Mouse (Mus musculus) adrenal gland, adult 8-10 months (tissue): Measurements from ENCODE around the gene Poldip3. TPM values are rescaled to one million over a fixed set of nuclear protein-coding genes. Genes with fewer than 3 reads are reported as not detected.
"Not testable (repeated sequence)": the region's sequence is repeated elsewhere in the genome, so short reads cannot be mapped to it uniquely, and the experiment has no call there.

Source experiments
- DNase-seq: peaks from one replicate; pipeline ENCODE4 v3.0.0; 2022
- total RNA-seq, 4 experiments: library from RNA; stranded (reverse); gene quantifications; 2 replicates each; pipeline ENCODE4 v1.2.4; 2022

The Poldip3 gene
- total RNA-seq, 4 experiments from 2014 or later = 105 to 127 (median 117) TPM

DNA sequence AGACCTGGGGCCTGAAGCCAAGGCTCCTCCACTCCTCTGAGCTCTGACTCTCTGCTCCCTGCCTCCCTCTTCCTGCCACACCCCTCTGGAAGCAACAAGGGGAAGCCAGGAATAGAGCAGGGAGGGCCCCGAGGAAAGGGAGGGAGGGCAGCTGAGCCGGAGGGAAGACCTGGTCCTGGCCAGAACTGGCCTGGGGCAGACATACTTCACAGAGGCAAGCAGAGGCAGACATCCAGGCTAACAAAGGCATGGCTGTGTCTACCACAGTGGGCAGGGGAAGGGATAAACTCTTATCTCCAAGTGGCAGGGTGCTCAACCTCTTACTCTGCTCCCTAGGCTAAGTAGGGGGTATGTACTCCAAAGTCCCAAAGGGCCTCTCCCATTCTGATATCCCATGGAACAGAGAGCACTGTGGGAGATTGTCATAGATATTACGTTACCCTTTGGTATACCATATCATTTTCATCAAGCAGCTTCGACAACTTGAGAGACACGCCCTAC, 15.8 kb upstream of the Poldip3 start:
- no peak for DNase-seq

DNA sequence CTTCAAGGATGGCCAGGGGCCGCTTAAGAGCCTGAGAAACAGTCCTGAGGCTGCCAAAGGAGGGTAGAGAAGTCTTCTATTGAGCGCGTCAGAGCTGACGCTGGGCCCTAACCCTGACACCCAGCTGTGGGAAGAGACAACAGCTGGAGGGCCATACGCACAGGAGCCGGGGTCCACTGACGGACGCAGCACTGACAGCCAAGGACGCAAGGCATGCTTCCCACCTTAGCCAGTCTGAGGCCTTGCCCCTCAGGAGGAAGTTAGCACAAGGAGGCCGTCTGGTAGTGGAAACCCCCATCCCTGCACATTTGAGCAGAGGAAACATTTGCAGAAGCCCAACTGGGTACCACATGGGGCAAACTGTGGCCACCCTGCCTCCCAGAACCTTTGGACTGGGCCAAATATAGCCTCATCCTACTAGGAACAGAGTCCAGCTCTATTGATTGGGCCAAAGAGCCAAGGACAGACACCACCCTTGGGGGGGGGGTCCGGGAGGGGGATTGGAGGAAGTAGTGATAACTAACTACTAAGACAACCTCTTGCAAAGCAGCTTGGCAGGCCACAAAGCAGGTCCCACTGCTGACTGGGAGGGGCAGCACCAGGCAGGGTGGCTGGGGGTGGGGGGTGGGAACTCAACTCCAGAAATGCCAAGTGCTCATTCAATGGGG, 13.8 kb upstream of the Poldip3 start:
- DNase-seq = no peak

DNA sequence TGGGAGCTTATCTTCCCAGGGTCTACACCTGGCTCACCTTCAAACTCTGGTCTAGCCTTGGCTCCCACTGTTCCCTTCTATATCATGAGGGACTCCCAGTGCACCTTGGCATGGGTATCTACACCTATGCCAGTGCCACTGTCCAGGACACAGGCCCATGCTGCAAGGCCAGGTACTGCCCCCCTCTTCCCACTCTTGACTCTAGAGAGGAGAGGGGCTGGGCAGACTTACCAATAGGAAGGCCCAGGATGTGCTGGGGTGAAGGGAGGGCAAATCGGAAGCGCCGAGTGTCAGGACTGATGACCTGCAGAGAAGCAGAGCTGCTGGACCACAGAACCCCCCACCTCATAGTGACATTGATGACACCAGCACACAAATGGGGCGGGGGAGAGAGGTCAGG, 12.8 kb upstream of the Poldip3 start:
- no peak for DNase-seq

DNA sequence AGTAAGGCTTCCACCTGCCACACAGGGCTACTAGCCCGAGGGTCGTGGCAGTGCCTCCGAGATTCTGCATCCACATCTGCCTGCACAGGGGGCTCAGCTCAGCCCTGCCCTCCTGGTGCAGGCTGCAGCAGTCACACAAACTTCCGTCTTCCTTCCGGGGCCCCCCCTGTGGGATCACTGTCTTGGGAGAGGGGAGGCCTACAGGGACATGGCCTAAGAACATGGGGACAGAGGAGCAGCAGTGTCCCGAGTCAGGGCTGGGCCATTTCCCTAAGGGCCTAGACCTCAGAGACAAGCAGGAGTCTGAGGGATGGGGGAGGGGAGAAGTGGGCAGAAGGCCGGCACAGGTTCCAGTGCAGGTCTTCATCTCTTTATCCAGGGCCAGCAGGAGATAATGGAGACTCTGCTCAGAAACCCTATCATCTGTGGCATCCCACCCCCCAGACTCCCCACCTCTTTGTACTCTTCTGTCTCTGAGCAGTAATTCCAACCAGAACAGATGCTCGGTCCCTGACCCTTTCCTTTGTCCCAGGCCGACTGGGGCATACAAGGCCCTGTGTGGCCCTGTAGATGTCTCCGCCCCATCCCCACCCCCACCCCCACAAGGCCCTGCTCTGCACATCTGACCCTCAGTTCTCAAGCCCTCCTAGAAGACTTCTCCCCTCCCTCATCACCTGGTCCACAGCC, 12.0 kb upstream of the Poldip3 start:
- DNase-seq = no peak

DNA sequence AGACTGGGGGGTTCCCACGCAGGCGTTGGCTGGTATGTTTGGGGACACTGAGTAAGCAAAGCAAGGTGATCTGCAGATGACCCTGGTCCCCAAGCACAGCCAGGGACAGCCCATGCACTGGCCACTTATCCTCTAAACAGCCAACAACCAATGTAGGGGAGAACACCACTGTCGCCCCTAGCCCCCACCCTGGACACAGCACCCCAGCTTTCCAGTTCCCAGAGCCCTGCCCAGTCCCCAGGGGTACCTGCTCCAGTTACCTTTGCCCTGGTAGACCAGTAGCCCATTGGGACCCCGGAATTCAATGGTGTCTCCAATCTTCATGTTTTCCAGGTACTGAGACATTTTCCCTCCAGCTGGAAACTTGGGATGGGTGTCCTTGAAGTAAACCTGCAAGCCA, 11.4 kb upstream of the Poldip3 start:
- DNase-seq = no peak

DNA sequence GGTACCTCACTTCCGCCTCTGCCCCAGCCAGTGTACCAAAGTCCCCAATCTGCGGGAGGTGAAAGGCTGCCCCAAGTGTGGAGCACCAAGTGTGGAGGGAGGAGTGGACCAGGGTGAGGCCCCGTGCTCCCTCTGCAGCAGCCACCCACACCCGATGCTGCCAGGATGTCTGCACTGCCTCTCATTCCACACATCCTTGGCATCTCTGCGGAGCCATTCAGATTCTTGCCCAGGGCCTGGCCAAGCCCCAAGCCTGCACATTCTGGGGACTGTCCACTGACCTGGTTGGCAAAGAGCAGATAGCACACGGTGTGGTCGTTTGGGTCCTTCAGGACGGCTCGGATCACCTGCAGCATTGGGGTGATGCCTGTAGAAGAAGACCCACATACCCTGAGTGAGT, 10.6 kb upstream of the Poldip3 start:
- no peak for DNase-seq

DNA sequence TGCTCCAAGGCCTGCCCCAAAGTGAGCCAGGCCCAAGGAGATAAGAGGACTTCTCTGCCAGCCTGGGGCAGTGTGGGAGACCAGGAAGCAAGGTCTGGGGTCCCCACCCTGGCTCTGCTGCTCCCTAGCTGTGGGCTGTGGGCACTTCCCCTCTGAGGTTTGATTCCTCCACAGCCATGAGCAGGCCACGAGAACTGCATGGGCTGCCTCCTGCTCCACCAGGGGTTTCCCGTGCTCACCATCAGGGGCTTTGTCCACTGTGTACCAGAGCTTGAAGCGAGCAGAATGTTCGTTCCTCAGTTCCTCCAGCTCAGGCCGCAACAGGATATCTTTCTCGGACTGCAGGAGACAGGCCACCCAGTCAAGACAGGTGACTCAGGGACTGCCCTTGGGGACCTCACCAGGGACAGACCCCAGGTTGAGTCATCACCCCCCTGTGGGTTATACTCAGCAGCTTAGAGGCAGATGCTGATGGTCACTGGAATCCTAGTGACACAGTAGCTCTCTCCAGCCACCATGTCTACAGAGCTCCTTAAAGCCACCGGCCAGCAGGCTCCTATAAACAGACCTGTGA, 9.5 kb upstream of the Poldip3 start:
- no peak for DNase-seq

DNA sequence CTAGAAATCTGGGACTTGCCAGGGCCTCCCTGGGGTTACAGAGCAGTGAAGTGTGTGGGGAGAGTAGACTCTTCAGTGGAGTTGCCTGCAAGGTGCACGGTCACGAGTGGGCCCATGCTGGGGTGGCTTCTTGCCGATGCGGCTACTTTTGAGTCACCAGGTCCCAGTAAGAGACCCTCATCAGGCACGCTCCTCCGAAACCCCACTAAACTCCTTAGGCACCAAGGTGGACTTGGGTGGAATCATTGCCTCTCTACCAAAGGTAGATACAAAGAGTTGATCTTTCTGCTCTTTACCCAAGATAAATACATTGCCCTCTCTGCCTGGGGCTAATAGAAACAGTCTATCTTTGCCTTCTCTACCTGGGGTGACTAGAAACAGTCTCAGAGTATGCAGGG, 8.5 kb upstream of the Poldip3 start:
- no peak for DNase-seq

DNA sequence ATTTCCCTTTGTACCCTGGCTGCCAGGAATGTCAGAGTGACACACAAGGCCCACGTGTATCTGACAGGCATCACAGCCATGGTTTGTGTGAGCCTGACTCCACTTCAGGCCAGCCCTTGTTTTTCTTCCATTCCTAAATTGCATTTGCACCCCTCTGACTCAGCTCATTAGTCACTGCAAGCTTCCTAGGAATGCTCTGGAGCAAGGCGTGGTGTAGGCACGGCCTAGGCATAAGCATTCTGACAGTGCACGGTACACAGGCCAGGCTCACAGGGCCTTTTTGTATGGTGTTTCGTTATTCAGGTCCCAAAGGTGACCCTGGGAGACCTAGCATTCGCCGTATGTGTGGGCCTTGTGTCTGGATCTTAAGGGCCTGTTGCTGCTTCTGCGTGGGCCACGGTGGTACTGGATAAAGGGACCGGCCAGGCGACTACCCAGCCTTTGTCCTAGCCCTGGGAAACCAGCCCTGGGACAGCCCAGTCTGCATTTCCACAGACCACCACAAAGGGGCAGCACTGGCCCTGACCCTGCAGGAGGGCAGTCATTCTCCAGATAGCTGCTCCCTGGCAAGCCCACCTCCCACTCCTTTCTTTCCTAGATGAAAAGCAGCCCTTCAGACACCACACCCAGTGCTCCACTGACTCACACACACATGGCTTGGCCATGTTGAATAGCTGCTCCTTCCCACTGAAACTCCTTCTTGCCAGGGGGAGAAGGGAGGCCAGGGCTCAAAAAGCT, 7.9 kb upstream of the Poldip3 start:
- DNase-seq = peak; percentile 58

DNA sequence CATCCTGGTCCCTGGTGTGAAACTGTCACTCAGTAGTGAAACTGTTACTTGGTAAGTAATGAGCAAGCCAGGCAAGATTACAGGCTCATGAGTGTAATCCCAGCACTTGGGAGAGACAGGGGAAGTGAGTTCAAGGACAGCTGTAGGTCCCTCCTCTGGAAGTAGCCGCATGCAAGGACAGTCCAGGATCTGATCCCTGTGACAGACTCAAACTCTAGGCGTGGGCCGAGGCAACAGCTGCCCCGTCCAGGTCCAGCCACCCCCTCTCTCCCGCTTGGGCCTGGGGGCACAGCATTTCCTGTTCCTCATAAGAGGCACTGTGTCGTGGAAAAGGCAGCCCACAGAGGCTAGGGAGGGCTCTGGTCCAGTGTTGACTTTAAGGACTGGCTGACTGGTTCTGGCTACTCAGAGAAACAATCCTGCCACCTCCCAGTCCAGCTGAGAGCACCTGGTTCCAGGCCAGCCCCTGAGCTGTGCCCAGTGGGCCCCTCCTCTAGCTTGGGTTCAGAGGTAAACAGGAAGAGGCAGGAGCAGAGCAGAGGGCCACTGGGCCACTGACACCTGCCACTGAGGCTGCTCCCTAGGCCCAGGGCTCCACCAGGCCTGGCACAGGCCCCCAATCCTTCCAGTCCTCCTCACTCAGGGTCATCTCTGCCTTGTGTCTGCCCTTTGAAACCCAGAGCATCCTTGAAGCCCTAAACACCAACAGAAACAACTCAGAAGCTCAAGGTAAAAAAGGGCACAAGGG, 6.7 kb upstream of the Poldip3 start:
- DNase-seq = peak; percentile 63

DNA sequence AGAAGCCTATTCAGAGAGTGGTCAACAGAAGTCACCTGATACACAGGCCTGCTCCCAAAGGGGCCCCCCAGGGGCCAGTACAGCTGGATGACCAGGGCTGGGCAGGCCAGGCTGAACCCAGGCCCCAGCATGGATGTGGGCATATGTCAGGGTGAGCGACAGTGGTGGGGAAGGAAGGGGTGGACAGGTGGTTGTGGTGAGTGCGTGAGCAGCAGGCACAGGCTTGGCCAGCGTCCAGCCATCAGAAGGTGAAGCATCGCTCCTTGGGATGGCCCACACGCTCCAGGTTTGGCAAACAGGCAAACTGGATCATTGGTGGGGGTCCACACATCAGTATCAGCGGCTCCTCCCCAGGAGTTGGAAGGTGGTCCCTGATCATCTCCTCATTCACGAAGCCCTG, 5.1 kb upstream of the Poldip3 start:
- DNase-seq = peak; percentile 17

DNA sequence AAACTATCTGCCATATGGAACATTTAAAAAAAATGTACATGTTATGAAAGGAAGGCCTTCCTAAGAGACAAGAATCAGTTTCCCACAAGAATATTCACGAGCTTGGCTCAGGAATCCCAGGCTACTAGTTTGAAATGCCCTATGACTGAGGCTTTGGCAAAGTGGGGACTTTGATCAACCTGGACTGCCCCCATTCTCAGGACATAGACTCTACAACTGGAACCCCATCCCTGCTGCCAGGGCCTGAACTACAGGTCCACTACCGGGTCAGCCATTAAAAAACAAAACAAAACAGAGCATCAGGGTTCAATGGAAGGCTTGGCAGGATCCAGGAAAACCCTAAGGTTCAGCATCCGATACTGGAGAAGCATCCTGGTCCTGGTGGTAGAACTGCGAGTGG, 1.5 kb upstream of the Poldip3 start:
- no peak for DNase-seq

DNA sequence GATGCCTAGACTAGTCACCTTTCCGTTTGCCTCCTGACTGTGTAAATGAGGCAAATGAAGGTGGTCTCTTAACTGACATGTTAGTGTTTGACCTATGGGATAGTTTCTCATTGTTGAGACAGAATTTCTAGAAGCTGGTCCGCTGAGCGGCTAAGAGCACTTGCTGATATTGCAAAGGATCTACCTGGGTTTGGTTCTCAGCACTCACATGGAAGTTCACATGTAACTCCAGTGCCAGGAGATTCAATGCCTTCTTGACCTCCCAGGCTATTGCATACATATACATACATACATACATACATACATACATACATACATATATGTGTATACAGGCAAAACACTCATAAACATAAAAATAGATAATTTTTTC, 874 bp upstream of the Poldip3 start:
- no peak for DNase-seq

DNA sequence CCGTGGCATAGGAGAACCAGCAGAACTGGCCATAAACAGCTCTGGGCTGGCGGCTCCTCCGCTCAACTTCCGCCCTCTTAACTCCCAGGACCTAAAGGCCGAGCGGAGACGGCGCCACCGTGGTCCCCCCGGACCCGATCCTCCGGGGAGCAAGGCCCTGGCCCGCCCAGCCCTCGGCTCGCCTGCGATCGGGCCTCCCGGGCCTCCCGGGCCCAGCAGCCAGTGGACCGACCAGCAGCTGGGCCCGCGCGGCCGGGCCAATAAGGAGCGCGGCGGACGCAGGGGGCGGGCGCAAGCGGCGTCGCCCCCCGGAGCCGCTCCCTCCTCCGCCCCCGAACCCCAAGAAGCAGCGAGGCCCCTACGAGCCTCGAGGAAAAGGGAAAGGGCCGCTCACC, 386 bp downstream of the Poldip3 start:
- DNase-seq = no peak

DNA sequence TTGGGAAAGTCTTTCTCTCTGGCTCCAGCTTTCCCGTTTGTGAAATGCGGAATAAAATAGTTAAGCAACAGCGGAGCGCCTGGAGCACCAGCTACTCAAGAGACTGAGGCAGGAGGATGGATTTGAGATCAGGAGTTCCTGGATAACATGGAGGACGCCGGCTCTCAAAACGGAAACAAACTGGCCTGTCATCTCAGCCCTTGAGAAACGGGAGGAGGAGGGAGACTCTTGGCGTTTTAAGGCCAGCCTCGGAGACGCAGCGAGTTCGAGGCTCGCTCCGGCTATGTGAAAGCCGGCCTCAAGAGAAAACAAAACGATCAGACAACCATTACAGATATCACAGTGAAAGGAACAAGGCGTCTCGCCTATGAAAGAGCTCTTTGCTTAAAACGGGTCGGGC, 789 bp downstream of the Poldip3 start:
- DNase-seq = no peak

DNA sequence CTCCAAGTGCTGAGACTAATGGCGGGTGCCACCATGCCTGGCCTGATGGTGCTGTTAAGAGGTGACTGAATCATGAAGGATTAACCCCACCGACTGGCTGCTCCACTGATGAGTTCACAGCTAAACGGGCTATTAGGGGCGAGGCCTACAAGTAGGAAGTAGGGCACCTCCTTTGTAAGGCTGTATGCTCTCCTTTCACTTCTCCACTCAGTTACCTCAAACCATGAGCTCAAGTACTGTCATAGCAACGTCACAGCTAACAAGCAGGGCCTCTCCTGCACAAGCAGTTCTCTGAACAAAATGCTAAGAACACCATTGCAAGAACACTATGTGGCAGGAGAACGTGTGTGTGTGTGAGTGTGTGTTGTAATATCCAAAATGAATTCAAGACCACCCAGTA, 3.6 kb downstream of the Poldip3 start:
- DNase-seq = no peak

DNA sequence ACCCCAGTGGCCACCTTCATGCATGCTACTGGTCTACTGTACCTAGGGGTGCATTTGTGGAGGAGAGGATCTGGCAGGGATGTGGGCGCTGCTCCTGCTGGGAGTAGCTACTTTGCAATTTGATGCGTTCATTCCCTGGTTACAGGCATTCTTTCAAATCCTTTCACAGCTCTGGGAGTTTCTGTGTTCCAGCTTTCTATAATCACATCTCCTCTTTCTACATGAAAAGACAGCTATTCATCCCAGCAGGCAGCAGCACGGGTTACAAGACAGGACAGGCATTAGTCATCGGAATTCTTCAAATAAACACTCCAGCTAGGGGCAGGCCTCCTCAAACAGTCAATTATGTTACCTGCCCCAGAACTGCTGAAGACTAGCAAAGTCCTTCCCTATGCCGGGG, 6.3 kb downstream of the Poldip3 start:
- no peak for DNase-seq

DNA sequence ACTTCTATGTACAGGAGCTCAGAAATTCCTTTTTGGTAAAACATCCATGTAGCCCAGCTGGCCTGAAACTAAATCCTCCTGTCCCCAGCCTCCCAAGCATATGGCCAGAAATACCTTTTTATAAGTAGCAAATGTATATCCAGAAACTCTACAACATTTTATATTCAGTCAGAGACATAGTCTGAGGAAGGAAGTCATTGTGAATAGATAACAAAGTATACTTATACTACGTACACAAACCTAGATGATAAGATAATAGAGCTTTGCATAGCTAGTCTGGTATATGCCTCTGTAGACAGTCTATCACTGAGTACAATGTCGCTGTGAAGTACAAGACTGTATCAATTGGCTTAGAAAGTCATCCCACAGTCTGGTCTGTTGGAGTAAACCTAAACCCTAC, 13.5 kb downstream of the Poldip3 start:
- no peak for DNase-seq

DNA sequence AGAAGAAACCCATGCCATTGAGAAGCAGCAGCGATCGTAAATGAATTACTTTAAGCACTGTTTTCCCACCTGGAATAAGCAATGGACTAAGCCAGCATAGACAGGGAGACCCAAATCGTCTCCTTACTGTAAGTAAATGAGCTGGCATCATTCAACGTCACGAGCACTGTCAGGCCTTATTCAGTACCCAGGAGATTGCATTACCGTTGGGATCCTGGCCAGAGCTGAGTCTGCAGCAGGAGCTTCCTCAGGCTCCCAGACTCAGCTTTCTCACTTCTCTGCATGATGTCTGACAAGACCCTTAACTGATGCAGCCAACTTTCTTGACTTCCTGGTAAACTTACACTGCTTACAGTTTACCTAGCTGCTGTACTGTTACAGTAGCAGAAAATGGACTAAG, 14.5 kb downstream of the Poldip3 start:
- DNase-seq = no peak

DNA sequence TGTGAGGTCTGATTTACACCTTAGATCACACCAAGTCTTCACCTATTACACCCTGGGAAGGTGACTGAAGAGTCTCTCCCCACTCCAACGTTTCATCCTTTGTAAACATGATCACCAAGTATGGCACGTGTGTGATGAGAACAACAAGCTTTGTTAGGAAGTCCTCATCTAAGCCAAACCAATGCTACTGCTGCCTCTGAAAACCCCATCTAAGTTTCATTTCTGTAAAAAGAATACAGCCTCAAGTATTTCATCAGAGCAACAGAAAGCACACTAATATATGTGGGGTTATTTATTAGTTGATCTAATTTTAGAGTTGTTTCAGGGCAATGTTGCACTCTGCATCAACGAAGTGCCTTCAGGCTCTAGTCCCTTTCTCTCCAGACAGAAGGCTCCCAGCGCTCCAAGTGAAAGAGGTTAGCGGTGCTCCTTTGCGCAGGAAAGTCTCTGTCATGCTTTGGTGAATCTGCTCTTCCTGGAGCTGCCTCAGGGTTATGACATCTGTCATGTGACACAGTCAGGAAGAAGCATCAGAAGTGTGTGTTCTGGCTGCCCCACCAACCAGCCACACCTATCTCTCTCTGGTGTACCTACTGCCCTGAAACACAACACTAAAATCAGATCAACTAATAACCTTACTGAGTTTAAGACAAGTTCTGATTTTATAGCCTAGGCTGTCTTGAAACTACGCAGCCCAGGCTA, 19.5 kb downstream of the Poldip3 start:
- no peak for DNase-seq

DNA sequence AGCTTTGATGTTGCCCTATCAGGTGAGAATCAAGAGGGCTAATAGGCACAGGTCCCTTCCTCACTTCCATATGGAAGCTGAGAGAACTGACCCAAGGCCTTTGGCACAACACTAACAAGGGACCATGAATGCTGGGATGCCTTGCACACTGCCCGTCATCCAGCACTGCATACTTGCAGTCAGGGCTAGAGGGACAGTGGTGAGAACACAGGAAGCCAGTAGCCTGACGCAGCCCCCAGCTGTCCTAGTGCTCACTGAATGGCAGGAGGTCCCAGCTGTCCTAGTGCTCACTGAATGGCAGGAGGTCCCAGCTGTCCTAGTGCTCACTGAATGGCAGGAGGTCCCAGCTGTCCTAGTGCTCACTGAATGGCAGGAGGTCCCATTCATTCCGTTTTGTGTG, 22.1 kb downstream of the Poldip3 start:
- DNase-seq = not testable (repeated sequence)

DNA sequence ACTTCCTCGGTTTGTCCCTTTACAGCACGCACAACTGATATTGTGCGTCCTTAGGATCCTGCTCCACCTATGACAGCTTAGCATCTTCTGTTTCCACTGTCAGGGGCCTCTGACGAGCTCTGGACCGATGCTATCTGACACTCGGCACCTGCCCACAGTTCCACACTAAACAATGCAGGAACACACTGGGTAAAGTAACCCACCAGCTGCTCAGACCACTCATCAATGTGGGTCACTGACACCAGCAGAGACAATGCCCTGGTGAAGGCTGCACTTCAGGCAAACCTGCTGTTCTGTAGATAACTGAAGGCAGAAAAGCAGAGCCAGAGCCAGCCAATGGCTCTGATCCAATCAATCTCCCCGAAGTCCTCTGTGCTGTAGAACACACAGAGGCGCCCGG, 22.6 kb downstream of the Poldip3 start:
- DNase-seq = no peak
